Mouse (Mus musculus): ENCODE data around the gene Cd274. TPM values are rescaled to one million over a fixed set of nuclear protein-coding genes. Genes with fewer than 3 reads are reported as not detected.

Gene Cd274
- total RNA-seq (2014; fragmentation: Nextera tagmentation) (4.9 and 9.2 TPM in 2 replicates), total RNA-seq (2017) (5.3 TPM in 2 replicates)

DNA sequence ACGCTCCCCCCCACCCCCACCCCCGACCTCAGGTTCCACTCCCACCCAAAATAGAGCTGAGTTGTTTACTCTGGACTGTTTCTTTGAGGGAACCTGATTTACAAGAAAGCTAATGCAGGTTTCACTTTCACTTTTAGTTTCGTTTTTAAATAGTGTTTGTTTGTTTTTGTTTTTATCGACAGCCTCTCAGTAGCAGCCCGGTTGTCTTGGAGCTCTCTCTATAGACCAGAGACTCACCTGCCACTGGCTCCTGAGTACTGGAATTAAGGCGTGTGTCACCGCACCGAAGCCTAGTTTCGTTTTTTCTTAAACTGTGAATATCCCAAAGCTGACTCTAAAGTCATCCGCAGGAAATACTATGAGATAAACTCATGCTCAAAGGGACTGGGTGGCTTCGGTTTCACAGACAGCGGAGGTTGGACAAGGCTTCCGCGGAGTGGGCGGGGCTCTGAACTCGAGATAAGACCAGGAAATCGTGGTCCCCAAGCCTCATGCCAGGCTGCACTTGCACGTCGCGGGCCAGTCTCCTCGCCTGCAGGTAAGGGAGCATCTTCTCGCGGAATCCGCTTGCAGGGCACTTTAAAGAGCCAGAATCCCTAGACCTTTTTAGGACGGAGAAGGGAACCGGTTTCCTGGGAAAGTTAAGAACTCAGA is at the start of gene Cd274, which contains the start of gene Plgrkt:
Gene Cd274 (plus strand): TSS at position 487 of the 654 bp plus-strand sequence.
Gene Plgrkt (minus strand): TSS at position 422 of the 654 bp plus-strand sequence.
- peak; percentile 88 for ATAC-seq (replicated peaks; ENCODE audit: poor library complexity, severe bottlenecking)

- 0 out of 2 replicates have a peak, but pooled peaks have one; percentile 19 for ATAC-seq (replicated peaks; ENCODE audit: poor library complexity, severe bottlenecking)
Observed at GRCm38 (mm10) chr19:29323416-29324049, 43.7 kb upstream of the Cd274 start.

DNA sequence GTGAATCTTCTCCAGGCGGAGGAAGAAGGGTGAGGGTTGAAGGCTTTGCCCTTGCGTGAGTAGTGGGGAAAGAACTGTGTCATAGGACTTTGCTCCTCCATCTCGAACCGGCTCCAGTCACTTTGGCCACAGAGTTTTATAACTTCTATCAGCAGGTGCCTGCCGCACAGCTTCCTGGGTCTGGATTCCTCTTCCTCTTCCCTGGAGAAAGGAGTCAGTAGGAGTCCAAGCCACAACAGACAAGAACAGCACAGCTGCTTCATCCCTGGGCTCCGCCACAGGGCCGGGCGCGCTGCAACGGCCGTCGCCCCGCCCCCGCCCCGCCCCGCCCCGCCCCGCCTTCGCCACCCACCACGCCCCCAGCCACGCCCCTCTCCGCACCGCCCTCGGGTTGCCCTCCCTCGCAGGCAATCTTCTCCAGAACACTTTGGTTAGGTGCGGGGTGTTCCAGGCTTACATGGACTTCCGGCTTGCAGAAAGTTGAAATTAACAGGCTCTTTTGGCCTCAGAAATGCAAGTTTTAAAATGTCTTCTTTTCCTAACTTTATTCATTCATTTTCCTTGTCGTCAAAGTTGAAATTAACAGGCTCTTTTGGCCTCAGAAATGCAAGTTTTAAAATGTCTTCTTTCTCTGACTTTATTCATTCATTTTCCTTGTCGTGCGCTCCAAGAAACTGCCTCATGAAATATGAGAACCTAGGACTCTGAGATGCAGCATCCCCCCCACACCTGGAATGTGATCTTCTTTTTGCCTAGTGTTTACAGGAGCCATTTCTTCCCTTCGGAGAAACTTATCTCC is 42.0 kb upstream of the Cd274 start, which contains the start of gene Insl6:
Gene Insl6 (minus strand): TSS at position 304 of the 799 bp plus-strand sequence.
- ATAC-seq (replicated peaks; ENCODE audit: poor library complexity, severe bottlenecking): peak; percentile 90

DNA sequence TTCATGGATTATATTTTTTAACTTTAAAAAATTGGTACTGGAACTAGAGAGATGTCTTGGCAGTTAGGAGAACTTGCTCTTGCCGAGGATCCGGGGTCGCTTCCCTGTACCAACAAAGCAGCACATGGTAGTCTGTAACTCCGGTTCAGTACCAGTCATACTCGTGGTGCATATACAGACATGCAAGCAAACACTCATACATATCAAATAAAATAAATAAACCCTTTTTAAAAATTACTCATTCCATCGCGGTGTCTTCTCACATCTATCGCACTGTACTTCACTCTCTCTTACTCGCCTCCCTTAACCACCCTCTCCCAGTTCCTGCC is 41.4 kb upstream of the Cd274 start:
- ATAC-seq (replicated peaks; ENCODE audit: poor library complexity, severe bottlenecking): no peak

GRCm38 (mm10) chr19:29326396-29326795 is 40.9 kb upstream of the Cd274 start:
- no peak for ATAC-seq (replicated peaks; ENCODE audit: poor library complexity, severe bottlenecking)

- ATAC-seq (replicated peaks; ENCODE audit: poor library complexity, severe bottlenecking): no peak
Observed at GRCm38 (mm10) chr19:29326822-29327552, 40.3 kb upstream of the Cd274 start.

DNA sequence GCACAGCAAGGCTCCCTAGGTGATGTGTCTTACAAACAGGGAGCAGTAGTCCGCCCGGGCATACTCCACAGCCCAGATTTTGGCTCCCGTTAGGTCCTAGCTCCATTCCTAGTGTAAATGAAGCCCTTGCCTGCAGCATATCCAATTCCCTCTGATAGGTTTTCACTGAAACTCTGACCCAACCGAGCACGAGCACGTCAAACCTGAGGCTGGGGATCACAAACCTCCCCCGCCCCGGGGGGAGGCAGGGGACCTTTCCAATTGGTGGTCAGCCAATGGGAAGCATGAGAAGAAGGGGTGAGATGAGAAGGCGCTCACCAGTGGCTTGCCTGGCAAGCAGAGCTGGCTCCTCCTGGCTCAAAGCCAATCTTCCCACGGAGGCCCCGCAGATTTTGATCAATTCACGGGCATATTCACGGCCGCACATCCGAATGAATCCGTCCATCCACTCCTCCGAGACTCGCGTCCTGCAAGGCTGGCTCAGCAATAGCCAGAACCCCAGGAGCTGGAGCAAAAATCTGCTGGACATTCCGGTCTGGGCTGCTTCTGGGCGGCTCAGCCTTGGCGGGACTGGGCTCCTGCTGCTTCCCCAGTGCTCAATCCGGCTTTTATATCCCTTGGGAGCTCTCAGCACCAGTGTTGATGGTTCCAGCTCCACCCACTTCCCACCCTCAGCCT is 33.0 kb upstream of the Cd274 start, which contains the start of gene Rln1:
Gene Rln1 (minus strand): TSS at position 603 of the 678 bp plus-strand sequence.
- ATAC-seq (replicated peaks; ENCODE audit: poor library complexity, severe bottlenecking): 0 out of 2 replicates have a peak, but pooled peaks have one; percentile 20

DNA sequence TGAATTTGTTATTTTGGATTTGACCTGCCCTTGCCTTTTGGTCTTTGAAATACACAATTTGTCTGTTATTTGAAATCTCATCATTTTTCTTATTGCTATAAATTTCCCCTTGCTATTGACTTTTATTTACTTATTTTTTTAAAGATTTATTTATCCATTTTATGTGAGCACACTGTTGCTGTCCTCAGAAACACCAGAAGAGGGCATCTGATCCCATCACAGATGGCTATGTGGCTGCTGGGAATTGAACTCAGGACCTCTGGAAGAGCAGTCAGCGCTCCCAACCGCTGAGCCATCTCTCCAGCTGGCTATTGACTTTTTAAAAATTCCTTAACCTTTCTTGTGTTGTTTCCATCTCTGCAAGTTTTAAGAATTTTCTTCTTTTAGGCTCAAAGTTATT is 30.6 kb upstream of the Cd274 start:
- no peak for ATAC-seq (replicated peaks; ENCODE audit: poor library complexity, severe bottlenecking)

- peak; percentile 46; the same call in 1 of the 2 replicates for ATAC-seq (replicated peaks; ENCODE audit: poor library complexity, severe bottlenecking)
Observed at GRCm38 (mm10) chr19:29341029-29341428, 26.2 kb upstream of the Cd274 start.

- ATAC-seq (replicated peaks; ENCODE audit: poor library complexity, severe bottlenecking): no peak
Observed at GRCm38 (mm10) chr19:29342281-29342680, 25.0 kb upstream of the Cd274 start.

DNA sequence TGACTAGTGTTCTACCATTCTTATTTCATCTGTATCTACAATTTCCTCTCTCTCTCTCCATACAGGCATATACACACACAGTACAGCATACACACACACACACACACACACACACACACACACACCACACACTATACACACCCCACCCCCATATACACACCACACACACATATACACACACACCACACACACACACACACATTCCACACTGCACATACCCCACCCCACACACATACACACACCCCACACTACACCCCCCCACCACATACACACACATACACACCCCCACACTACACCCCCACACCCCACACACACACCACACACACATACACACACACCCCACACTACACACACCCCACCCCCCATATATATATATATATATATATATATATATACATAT is 22.4 kb upstream of the Cd274 start:
- no peak for ATAC-seq (replicated peaks; ENCODE audit: poor library complexity, severe bottlenecking)

DNA sequence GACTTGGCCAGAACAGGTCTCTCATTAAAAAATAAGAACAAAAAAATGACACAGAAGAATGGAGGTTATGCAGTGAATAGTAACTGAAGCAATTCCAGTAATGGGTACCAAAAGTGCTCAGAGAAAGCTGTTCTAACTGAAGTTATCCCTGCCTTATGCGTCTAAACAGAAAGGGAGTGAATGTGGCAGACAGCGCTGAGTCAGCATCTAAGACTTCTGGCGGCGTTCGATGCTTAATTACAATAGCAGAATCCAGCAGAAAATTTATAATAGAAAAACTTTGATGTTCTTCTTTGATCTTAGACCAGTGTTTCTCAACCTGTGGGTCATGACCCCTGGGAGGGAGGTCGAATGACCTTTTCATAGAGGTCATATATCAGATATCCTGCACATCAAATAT is 21.6 kb upstream of the Cd274 start:
- no peak for ATAC-seq (replicated peaks; ENCODE audit: poor library complexity, severe bottlenecking)

- no peak for ATAC-seq (replicated peaks; ENCODE audit: poor library complexity, severe bottlenecking)
Observed at GRCm38 (mm10) chr19:29350991-29351390, 16.3 kb upstream of the Cd274 start.

GRCm38 (mm10) chr19:29354895-29355877 is 12.1 kb upstream of the Cd274 start:
- peak; percentile 89 for ATAC-seq (replicated peaks; ENCODE audit: poor library complexity, severe bottlenecking)

DNA sequence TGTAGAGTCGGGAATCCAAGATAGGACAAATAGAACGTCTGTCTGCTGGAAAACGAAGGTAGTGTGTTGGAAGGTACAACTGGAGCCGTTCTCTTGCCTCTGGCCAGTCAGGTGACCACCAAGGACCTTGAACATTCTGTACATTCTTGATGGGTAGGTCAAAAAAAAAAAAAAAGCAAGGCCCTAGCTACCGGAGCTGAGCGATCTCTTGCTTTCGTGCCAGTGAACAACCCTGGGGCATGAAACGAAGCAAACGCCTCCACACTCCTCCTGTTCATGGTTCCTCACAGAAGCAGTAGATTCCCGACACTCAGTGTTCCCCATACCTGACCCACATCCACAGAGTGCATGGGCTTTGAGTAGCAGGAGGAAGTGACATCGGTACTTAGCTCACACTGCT is 11.0 kb upstream of the Cd274 start:
- no peak for ATAC-seq (replicated peaks; ENCODE audit: poor library complexity, severe bottlenecking)

- ATAC-seq (replicated peaks; ENCODE audit: poor library complexity, severe bottlenecking): no peak
Observed at GRCm38 (mm10) chr19:29360251-29360650, 7.0 kb upstream of the Cd274 start.

- peak; percentile 99 for ATAC-seq (replicated peaks; ENCODE audit: poor library complexity, severe bottlenecking)
Observed at GRCm38 (mm10) chr19:29361468-29362130, 5.7 kb upstream of the Cd274 start.
